Mouse (Mus musculus) CD4-positive, CD25-positive, alpha-beta regulatory T cell, adult 4 months (primary cell): Measurements from ENCODE around the gene Smco1. TPM values are rescaled to one million over a fixed set of nuclear protein-coding genes. Genes with fewer than 3 reads are reported as not detected.

Source experiments
- ATAC-seq: one replicate; pipeline ENCODE4 v1.8.0; 2017
- polyA plus RNA-seq, 2 experiments: library from polyadenylated mRNA; unstranded; fragments of 100-300 nt; shearing (Covaris generic); gene quantifications; one replicate each; pipeline ENCODE4 v1.2.1; 2017

Smco1 gene
- polyA plus RNA-seq, 2 experiments from 2014 or later: not detected

DNA sequence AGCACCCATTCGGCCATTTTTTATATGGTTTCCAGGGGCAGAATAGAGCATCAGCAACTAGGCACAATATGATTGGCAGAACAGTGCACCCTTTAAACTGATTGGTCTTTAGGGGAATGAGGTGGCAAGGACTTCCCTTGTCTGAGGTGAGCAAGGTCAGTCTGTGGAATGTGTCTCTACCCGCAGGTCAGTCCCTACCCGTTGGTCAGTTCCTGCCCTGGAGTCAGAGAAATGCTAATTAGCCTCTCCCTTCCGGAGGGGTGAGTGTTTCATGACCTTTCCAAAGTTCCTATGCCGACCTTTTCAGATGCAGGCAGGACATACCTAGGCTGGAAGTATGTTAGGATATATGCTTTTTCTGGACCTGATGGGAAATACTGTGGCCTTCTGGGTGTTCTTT, 41.1 kb downstream of the Smco1 start:
- no peak for ATAC-seq

DNA sequence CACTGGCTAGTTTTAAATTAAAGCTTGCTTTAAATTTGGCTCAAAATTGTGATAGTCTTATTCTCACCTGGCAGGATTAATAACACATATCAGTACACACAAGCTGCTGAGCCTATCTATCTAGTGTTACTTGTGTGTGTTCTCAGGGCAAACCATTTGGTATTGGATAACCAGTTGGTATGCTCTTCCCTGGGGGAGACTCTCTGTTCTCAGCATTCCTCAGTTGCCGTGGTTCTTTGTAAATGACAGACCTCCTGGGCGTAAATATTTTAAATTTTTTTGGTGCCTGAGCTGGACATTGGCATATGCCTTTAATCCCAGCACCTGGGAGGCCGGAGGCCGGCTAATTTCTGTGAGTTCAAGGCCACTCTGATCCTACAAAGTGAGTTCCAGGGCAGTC, 41.6 kb downstream of the Smco1 start:
- ATAC-seq: no peak

DNA sequence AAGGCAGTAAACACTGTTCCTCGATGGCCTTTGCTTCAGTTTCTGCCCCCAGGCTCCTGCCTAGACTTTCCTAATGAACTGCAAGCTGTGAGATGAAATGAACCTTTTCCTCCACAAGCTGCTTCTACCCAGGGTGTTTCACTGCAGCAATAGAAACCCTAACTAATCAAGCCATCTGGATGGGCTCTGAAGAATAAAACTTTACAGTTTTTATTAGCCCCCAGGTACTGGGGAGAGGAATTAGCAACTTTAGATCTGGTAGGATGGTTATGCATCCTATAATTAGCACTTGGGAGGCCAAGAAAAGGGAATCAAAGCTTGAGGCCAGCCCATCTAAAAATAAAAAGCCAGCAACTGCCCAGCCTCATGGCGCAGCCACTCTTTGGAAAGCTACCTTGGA, 45.3 kb downstream of the Smco1 start:
- no peak for ATAC-seq

GRCm38 (mm10) chr16:32323953-32324352, 52.7 kb downstream of the Smco1 start:
- ATAC-seq: no peak

Other genes with a start within 250 kb of the Smco1 start
- gene Pak2, start 192.1 kb upstream of the Smco1 start, polyA plus RNA-seq: 10 to 100 TPM; 65.2 to 77.0 TPM
- gene Pigx, start 171.7 kb upstream of the Smco1 start, polyA plus RNA-seq: 100 to 1,000 TPM; 108 to 131 TPM
- 10 to 100 TPM; 35.0 to 37.8 TPM for gene Cep19, start 171.7 kb upstream of the Smco1 start, polyA plus RNA-seq
- gene Nrros, start 105.9 kb upstream of the Smco1 start, polyA plus RNA-seq: 10 to 100 TPM; 61.7 to 77.0 TPM
- gene Bex6, start 91.6 kb upstream of the Smco1 start, polyA plus RNA-seq: not detected
- 1 to 10 TPM; 5.3 to 5.5 TPM for gene Fbxo45, start 24.3 kb upstream of the Smco1 start, polyA plus RNA-seq
- 10 to 100 TPM; 21.4 to 22.3 TPM for gene Wdr53, start 24.2 kb upstream of the Smco1 start, polyA plus RNA-seq
- gene Rnf168, start 6.0 kb downstream of the Smco1 start, polyA plus RNA-seq: 1 to 10 TPM; 7.7 to 8.1 TPM
- gene Ubxn7, start 60.8 kb downstream of the Smco1 start, polyA plus RNA-seq: 10 to 100 TPM; 15.4 to 22.3 TPM
- not detected for gene Tm4sf19, start 129.0 kb downstream of the Smco1 start, polyA plus RNA-seq
- 1 to 10 TPM; 4.3 to 7.4 TPM for gene Tctex1d2, start 148.2 kb downstream of the Smco1 start, polyA plus RNA-seq
- 10 to 100 TPM; 10.7 to 17.3 TPM for gene Pcyt1a, start 159.5 kb downstream of the Smco1 start, polyA plus RNA-seq
- not detected for gene Slc51a, start 216.4 kb downstream of the Smco1 start, polyA plus RNA-seq
- gene Zdhhc19, start 224.8 kb downstream of the Smco1 start, polyA plus RNA-seq: not detected